Mouse (Mus musculus): ENCODE data around the gene Sept11. TPM values are rescaled to one million over a fixed set of nuclear protein-coding genes. Genes with fewer than 3 reads are reported as not detected.

The Sept11 gene
- total RNA-seq, 2 experiments from 2014 or later = 101 to 111 TPM

- DNase-seq = no peak
- intact Hi-C loops (cut with DNase I; ENCODE audit: low total_unique reads) = no loop called here
Measured at GRCm38 (mm10) chr5:93151985-93152384, 58.7 kb downstream of the Sept11 start.

- no peak for DNase-seq
- intact Hi-C loops (cut with DNase I; ENCODE audit: low total_unique reads) = no loop called here
Measured at GRCm38 (mm10) chr5:93152451-93152850, 59.2 kb downstream of the Sept11 start.

GRCm38 (mm10) chr5:93154401-93154800 lies 61.2 kb downstream of the Sept11 start:
- peak; percentile 59 for DNase-seq
- intact Hi-C loops (cut with DNase I; ENCODE audit: low total_unique reads) = no loop called here

GRCm38 (mm10) chr5:93163541-93163940 lies 70.3 kb downstream of the Sept11 start:
- intact Hi-C loops (cut with DNase I; ENCODE audit: low total_unique reads) = loop anchor here (5.0 to 10.0 kb wide), 3 partner anchors 71 to 179 kb away; partner anchors contain the start of gene Sept11
- peak; percentile 31 for DNase-seq

- intact Hi-C loops (cut with DNase I; ENCODE audit: low total_unique reads) = loop anchor here (10.0 kb wide), 2 partner anchors 153 to 183 kb away; no protein-coding TSS in a partner anchor
- no peak for DNase-seq
Measured at GRCm38 (mm10) chr5:93167919-93168516, 74.8 kb downstream of the Sept11 start.

- intact Hi-C loops (cut with DNase I; ENCODE audit: low total_unique reads) = loop anchor here (10.0 kb wide), 2 partner anchors 154 to 184 kb away; no protein-coding TSS in a partner anchor
- DNase-seq = no peak
Measured at GRCm38 (mm10) chr5:93168654-93169053, 75.4 kb downstream of the Sept11 start.

- intact Hi-C loops (cut with DNase I; ENCODE audit: low total_unique reads) = loop anchor here (10.0 kb wide), 1 partner anchor 153 kb away; no protein-coding TSS in a partner anchor
- DNase-seq = no peak
Measured at GRCm38 (mm10) chr5:93171420-93171819, 78.2 kb downstream of the Sept11 start.

GRCm38 (mm10) chr5:93172536-93172935 lies 79.3 kb downstream of the Sept11 start:
- DNase-seq = no peak
- intact Hi-C loops (cut with DNase I; ENCODE audit: low total_unique reads) = loop anchor here (10.0 kb wide), 1 partner anchor 152 kb away; no protein-coding TSS in a partner anchor

GRCm38 (mm10) chr5:93174675-93175074 lies 81.4 kb downstream of the Sept11 start:
- intact Hi-C loops (cut with DNase I; ENCODE audit: low total_unique reads) = loop anchor here (10.0 kb wide), 1 partner anchor 150 kb away; no protein-coding TSS in a partner anchor
- DNase-seq = no peak

- DNase-seq = no peak
- intact Hi-C loops (cut with DNase I; ENCODE audit: low total_unique reads) = loop anchor here (10.0 kb wide), 1 partner anchor 146 kb away; no protein-coding TSS in a partner anchor
Measured at GRCm38 (mm10) chr5:93178616-93179015, 85.4 kb downstream of the Sept11 start.

- no peak for DNase-seq
- intact Hi-C loops (cut with DNase I; ENCODE audit: low total_unique reads) = loop anchor here (10.0 kb wide), 1 partner anchor 95 kb away; no protein-coding TSS in a partner anchor
Measured at GRCm38 (mm10) chr5:93180252-93180651, 87.0 kb downstream of the Sept11 start.

- intact Hi-C loops (cut with DNase I; ENCODE audit: low total_unique reads) = loop anchor here (10.0 kb wide), 1 partner anchor 91 kb away; no protein-coding TSS in a partner anchor
- no peak for DNase-seq
Measured at GRCm38 (mm10) chr5:93183311-93183710, 90.1 kb downstream of the Sept11 start.

- no peak for DNase-seq
- intact Hi-C loops (cut with DNase I; ENCODE audit: low total_unique reads) = loop anchor here (10.0 kb wide), 1 partner anchor 90 kb away; no protein-coding TSS in a partner anchor
Measured at GRCm38 (mm10) chr5:93184548-93184947, 91.3 kb downstream of the Sept11 start.

- intact Hi-C loops (cut with DNase I; ENCODE audit: low total_unique reads) = loop anchor here (10.0 kb wide), 1 partner anchor 85 kb away; no protein-coding TSS in a partner anchor
- no peak for DNase-seq
Measured at GRCm38 (mm10) chr5:93189607-93190006, 96.4 kb downstream of the Sept11 start.

GRCm38 (mm10) chr5:93190428-93190827 lies 97.2 kb downstream of the Sept11 start:
- intact Hi-C loops (cut with DNase I; ENCODE audit: low total_unique reads) = no loop called here
- no peak for DNase-seq

- DNase-seq = no peak
- intact Hi-C loops (cut with DNase I; ENCODE audit: low total_unique reads) = no loop called here
Measured at GRCm38 (mm10) chr5:93198232-93198631, 105.0 kb downstream of the Sept11 start.

- no peak for DNase-seq
- intact Hi-C loops (cut with DNase I; ENCODE audit: low total_unique reads) = no loop called here
Measured at GRCm38 (mm10) chr5:93201181-93201580, 107.9 kb downstream of the Sept11 start.

- DNase-seq = peak; percentile 44
- intact Hi-C loops (cut with DNase I; ENCODE audit: low total_unique reads) = no loop called here
Measured at GRCm38 (mm10) chr5:93205371-93206108, 112.3 kb downstream of the Sept11 start.

GRCm38 (mm10) chr5:93206109-93207005 lies 113.1 kb downstream of the Sept11 start, which contains the start of the genes Ccni and 2010109A12Rik:
Ccni (minus strand) TSS chr5:93206495.
2010109A12Rik (plus strand) TSS chr5:93206518.
- intact Hi-C loops (cut with DNase I; ENCODE audit: low total_unique reads) = no loop called here
- peak; percentile 95 for DNase-seq

Data from gastrocnemius, postnatal 14 days (tissue).